Mouse (Mus musculus) kidney, postnatal 0 days (tissue): ENCODE measurements around the gene Dnaic1. TPM values are rescaled to one million over a fixed set of nuclear protein-coding genes. Genes with fewer than 3 reads are reported as not detected.

Experiments
- ATAC-seq: fragments of 200-750 bp; cut with Nextera tagmentation; replicated peaks from 2 replicates; pipeline ENCODE4 v1.8.0; 2017; ENCODE audit warnings: low read depth, moderate number of reproducible peaks, moderate TSS enrichment, moderate library complexity; ENCODE audit not compliant: low FRiP score
- DNase-seq: peaks from one replicate; pipeline ENCODE4 v3.0.0-alpha.2; 2016; ENCODE audit warnings: low spot score
- H3K27ac ChIP-seq: fragments of 300-500 bp; sonication (generic); 2 replicates; pipeline ENCODE4 v1.5.1; 2014; ENCODE audit warnings: mild to moderate bottlenecking
- H3K27me3 ChIP-seq: fragments of 300-500 bp; sonication (generic); 2 replicates; pipeline ENCODE4 v1.6.1; 2014; ENCODE audit warnings: low read length, mixed read lengths; ENCODE audit not compliant: insufficient read depth
- H3K36me3 ChIP-seq: fragments of 300-500 bp; sonication (generic); 2 replicates; pipeline ENCODE4 v1.6.1; 2014; ENCODE audit warnings: low read length, mixed read lengths; ENCODE audit not compliant: insufficient read depth
- H3K4me1 ChIP-seq: fragments of 300-500 bp; sonication (generic); replicated peaks from 2 replicates; pipeline ENCODE4 v1.6.1; 2014; ENCODE audit warnings: antibody characterized with exemption, low read length, mixed read lengths; ENCODE audit not compliant: insufficient read depth
- H3K4me2 ChIP-seq: fragments of 300-500 bp; sonication (generic); 2 replicates; pipeline ENCODE4 v1.6.1; 2014; ENCODE audit warnings: mild to moderate bottlenecking, low read length, moderate library complexity, mixed read lengths
- H3K4me3 ChIP-seq: fragments of 300-500 bp; sonication (generic); replicated peaks from 2 replicates; pipeline ENCODE4 v1.5.1; 2014; ENCODE audit warnings: low read depth, low read length
- H3K9ac ChIP-seq: fragments of 300-500 bp; sonication (generic); 2 replicates; pipeline ENCODE4 v1.6.1; 2014; ENCODE audit warnings: low read depth, low read length
- H3K9me3 ChIP-seq: fragments of 300-500 bp; sonication (generic); replicated peaks from 2 replicates; pipeline ENCODE4 v1.6.1; 2016; ENCODE audit warnings: low read length, inconsistent platforms, mixed read lengths
- CTCF ChIP-seq: IDR thresholded peaks from 2 replicates; pipeline ENCODE4 v1.5.1; 2016; ENCODE audit warnings: antibody characterized with exemption, low read depth, mild to moderate bottlenecking, moderate library complexity
- WGBS: fragments of 180-500 bp; shearing (Covaris S2); extraction: QIAGEN DNeasy Blood & Tissue Kit; methylation state at CpG from one replicate; pipeline ENCODE4 v1.1.7; 2014; 5-methylcytosine and 5-hydroxymethylcytosine counted together
- polyA plus RNA-seq: library from polyadenylated mRNA; unstranded; fragments of >200 nt; fragmentation: Nextera tagmentation; extraction: Ambion mirVana; gene quantifications from 2 replicates; pipeline ENCODE4 v1.2.1, GENCODE M21; 2015

Gene Dnaic1
- polyA plus RNA-seq, 1 experiment from 2014 or later: 1.3 TPM

- DNase-seq (no peak), ATAC-seq (no peak)
- Histone ChIP-seq H3K9ac (no peak overlapping the region), H3K4me3 (no peak overlapping the region), H3K4me2 (no peak overlapping the region), H3K27me3 (no peaks in the 10 kb centered on the region), H3K9me3 (no peaks in the 10 kb centered on the region), H3K27ac (no peak overlapping the region), H3K36me3 (no peaks in the 10 kb centered on the region), H3K4me1 (no peaks in the 10 kb centered on the region)
- WGBS: 91% methylated on average over 1 of the region's 1 CpGs
- no peak for TF ChIP-seq CTCF
These were observed 22.5 kb upstream of the Dnaic1 start for GRCm38 (mm10) chr4:41547086-41547485.

- Histone ChIP-seq H3K4me3 (no peak overlapping the region), H3K27me3 (no peaks in the 10 kb centered on the region), H3K4me1 (peaks cover 9% of the 10 kb centered on the region; the same call in 1 of the 2 replicates), H3K9me3 (no peaks in the 10 kb centered on the region), H3K27ac (no peak overlapping the region), H3K4me2 (no peak overlapping the region), H3K36me3 (no peaks in the 10 kb centered on the region), H3K9ac (no peak overlapping the region)
- peak; percentile 85 for TF ChIP-seq CTCF
- WGBS: 33% methylated on average over 6 of the region's 6 CpGs
- peak; percentile 79 for DNase-seq
- no peak for ATAC-seq
These were observed 17.0 kb upstream of the Dnaic1 start for GRCm38 (mm10) chr4:41552529-41552928.

GRCm38 (mm10) chr4:41553116-41553515, 16.5 kb upstream of the Dnaic1 start:
- DNase-seq (no peak), ATAC-seq (no peak)
- 71% methylated on average over 11 of the region's 11 CpGs for WGBS

GRCm38 (mm10) chr4:41554994-41555663, 14.4 kb upstream of the Dnaic1 start:
- Histone ChIP-seq H3K27ac (peak overlapping the region; percentile 51), H3K9me3 (no peaks in the 10 kb centered on the region), H3K4me3 (no peak overlapping the region), H3K4me1 (peaks cover 9% of the 10 kb centered on the region; the same call in 1 of the 2 replicates), H3K4me2 (no peak overlapping the region), H3K36me3 (no peaks in the 10 kb centered on the region), H3K27me3 (no peaks in the 10 kb centered on the region), H3K9ac (no peak overlapping the region)
- TF ChIP-seq CTCF: no peak
- DNase-seq (peak; percentile 51), ATAC-seq (no peak)
- WGBS: 53% methylated on average over 14 of the region's 14 CpGs

More at GRCm38 (mm10) chr4:41553116-41553515, 16.5 kb upstream of the Dnaic1 start:
- Histone ChIP-seq H3K36me3 (no peaks in the 10 kb centered on the region), H3K4me3 (no peak overlapping the region), H3K9me3 (no peaks in the 10 kb centered on the region), H3K27ac (no peak overlapping the region), H3K9ac (no peak overlapping the region), H3K4me1 (peaks cover 9% of the 10 kb centered on the region; the same call in 1 of the 2 replicates), H3K4me2 (no peak overlapping the region), H3K27me3 (no peaks in the 10 kb centered on the region)
- no peak for TF ChIP-seq CTCF

GRCm38 (mm10) chr4:41556311-41556953, 13.1 kb upstream of the Dnaic1 start:
- H3K27me3 ChIP-seq: no peaks in the 10 kb centered on the region
- DNase-seq: no peak
- H3K4me3 ChIP-seq: no peak overlapping the region
- no peak for TF ChIP-seq CTCF
- H3K27ac ChIP-seq: no peak overlapping the region
- ATAC-seq: no peak
- no peak overlapping the region for H3K9ac ChIP-seq
- 58% methylated on average over 5 of the region's 5 CpGs for WGBS
- no peaks in the 10 kb centered on the region for H3K36me3 ChIP-seq
- no peaks in the 10 kb centered on the region for H3K9me3 ChIP-seq
- no peak overlapping the region for H3K4me2 ChIP-seq
- peaks cover 9% of the 10 kb centered on the region; the same call in 1 of the 2 replicates for H3K4me1 ChIP-seq

GRCm38 (mm10) chr4:41557092-41557491, 12.5 kb upstream of the Dnaic1 start:
- 71% methylated on average over 3 of the region's 3 CpGs for WGBS
- DNase-seq (no peak), ATAC-seq (no peak)
- Histone ChIP-seq H3K9me3 (no peaks in the 10 kb centered on the region), H3K36me3 (no peaks in the 10 kb centered on the region), H3K9ac (no peak overlapping the region), H3K27me3 (no peaks in the 10 kb centered on the region), H3K4me2 (no peak overlapping the region), H3K4me3 (no peak overlapping the region), H3K27ac (no peak overlapping the region), H3K4me1 (peaks cover 9% of the 10 kb centered on the region; the same call in 1 of the 2 replicates)
- TF ChIP-seq CTCF: no peak
